Mouse (Mus musculus): ENCODE measurements around the gene Tor4a. TPM values are rescaled to one million over a fixed set of nuclear protein-coding genes. Genes with fewer than 3 reads are reported as not detected.

Gene Tor4a
- polyA plus RNA-seq, 1 experiment from 2014 or later = 1.6 TPM

DNA sequence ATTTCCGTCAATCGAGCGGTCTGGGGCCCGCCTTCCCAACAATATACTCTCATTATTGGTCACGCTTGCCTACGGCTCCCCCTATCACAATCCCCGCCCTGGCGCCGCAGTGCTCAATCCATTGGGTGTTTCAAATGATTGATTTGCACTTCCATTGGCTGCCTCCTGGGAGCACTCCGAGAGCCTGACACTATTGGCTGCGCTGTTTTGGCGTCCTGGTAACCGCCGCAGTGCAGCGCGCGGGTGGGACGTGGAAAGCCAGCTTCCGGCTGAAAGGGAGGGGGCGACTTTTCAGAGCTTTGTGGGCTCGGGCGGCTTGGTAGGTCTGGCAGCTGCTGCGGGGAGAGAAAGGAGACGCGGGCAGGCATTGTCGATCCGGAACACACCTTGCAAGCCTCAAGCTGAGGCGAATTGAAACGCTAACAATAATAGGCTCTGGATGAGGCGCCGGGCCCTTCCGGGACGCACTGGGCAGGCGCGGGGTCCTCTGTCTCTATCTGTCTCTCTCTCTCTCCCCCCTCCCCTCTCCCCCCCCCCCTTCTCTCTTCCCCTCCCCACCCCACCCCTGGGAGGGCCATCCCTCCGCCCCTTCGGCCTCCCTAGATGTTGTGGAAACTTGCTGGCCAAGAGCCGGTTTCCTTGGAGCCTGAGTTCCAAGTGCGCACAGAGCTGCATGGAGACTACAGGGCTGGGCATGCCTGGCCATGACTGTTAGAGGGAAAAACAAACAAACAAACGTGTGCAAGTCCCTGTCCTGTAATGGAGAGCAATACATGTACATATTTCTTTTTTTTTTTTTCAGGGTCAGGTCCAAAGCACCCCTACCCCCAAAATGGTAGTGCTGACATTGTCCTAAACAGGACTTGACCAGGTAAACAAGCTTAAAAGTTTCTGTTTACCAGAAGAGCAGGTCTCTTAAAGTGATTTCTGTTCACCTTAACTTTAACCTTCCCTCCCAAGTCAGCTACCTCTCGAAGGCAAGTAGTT is 28.4 kb upstream of the Tor4a start:
- Histone ChIP-seq H3K27ac (replicated peaks) (peak overlapping the region; percentile 99), H3K9ac (replicated peaks) (peak overlapping the region; percentile 63), H3K4me1 (peaks cover 32% of the 10 kb centered on the region), H3K9me3 (replicated peaks) (no peaks in the 10 kb centered on the region), H3K4me3 (replicated peaks) (peak overlapping the region; percentile 92), H3K4me2 (peak overlapping the region; percentile 61), H3K36me3 (peaks cover 5% of the 10 kb centered on the region; the same call in 1 of the 2 replicates), H3K27me3 (replicated peaks) (no peaks in the 10 kb centered on the region)
- ATAC-seq (ENCODE audit: low FRiP score) = peak; percentile 96
- WGBS = 2% methylated on average over 41 of the region's 41 CpGs

- H3K4me3 ChIP-seq (replicated peaks) = peak within 1 kb of the TSS; percentile 92
- H3K4me1 ChIP-seq = peaks cover 32% of the 10 kb centered on the region
- H3K27ac ChIP-seq (replicated peaks) = peak within 1 kb of the TSS; percentile 99
- 0% methylated on average over 17 of the region's 17 CpGs for WGBS
- no peaks in the 10 kb centered on the region for H3K9me3 ChIP-seq (replicated peaks)
- H3K9ac ChIP-seq (replicated peaks) = peak within 1 kb of the TSS; percentile 86
- H3K36me3 ChIP-seq = peaks cover 5% of the 10 kb centered on the region; the same call in 1 of the 2 replicates
- no peak for ATAC-seq (ENCODE audit: low FRiP score)
- H3K27me3 ChIP-seq (replicated peaks) = no peaks in the 10 kb centered on the region
- H3K4me2 ChIP-seq = peak within 1 kb of the TSS; percentile 94
Observed at GRCm38 (mm10) chr2:25224492-25224765, 27.7 kb upstream of the Tor4a start, which contains the start of gene Tubb4b. Tubb4b (minus strand) TSS chr2:25224702.

- peaks cover 5% of the 10 kb centered on the region; the same call in 1 of the 2 replicates for H3K36me3 ChIP-seq
- no peaks in the 10 kb centered on the region for H3K27me3 ChIP-seq (replicated peaks)
- H3K4me1 ChIP-seq = peaks cover 27% of the 10 kb centered on the region
- H3K9me3 ChIP-seq (replicated peaks) = no peaks in the 10 kb centered on the region
- peak; percentile 22 for ATAC-seq (ENCODE audit: low FRiP score)
- peak overlapping the region; percentile 96 for H3K27ac ChIP-seq (replicated peaks)
- 2% methylated on average over 49 of the region's 53 CpGs for WGBS
- peak overlapping the region; percentile 86 for H3K9ac ChIP-seq (replicated peaks)
- peak overlapping the region; percentile 92 for H3K4me3 ChIP-seq (replicated peaks)
- H3K4me2 ChIP-seq = peak overlapping the region; percentile 94
Observed at GRCm38 (mm10) chr2:25223681-25224491, 27.2 kb upstream of the Tor4a start.

DNA sequence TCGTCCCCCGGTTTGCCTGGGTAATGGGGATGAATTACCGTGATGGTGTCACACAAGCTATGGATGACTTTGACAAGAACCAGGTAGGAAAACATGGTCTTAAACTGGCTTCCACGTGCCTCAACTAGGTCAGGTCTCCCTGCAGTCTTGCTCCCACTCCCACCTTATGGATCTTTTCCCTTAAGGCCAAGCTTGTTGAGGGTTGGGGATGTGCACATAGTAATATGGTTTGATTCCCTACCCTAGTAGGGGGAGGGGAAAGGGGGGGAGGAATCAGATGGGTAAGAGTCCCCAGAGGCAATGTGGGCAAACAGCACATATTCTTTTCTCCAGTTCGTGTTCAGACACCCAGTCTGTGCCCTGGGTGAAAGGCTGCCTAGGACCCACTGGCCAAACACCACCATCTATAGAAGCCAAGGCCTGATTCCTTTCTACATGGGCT is 24.7 kb upstream of the Tor4a start:
- no peak for ATAC-seq (ENCODE audit: low FRiP score)
- Histone ChIP-seq H3K27ac (replicated peaks) (no peak overlapping the region), H3K36me3 (peaks cover 5% of the 10 kb centered on the region; the same call in 1 of the 2 replicates), H3K4me3 (replicated peaks) (no peak overlapping the region), H3K4me2 (no peak overlapping the region), H3K9ac (replicated peaks) (no peak overlapping the region), H3K9me3 (replicated peaks) (no peaks in the 10 kb centered on the region), H3K27me3 (replicated peaks) (no peaks in the 10 kb centered on the region), H3K4me1 (peaks cover 18% of the 10 kb centered on the region)
- 75% methylated on average over 5 of the region's 5 CpGs for WGBS

GRCm38 (mm10) chr2:25218445-25218844 is 21.8 kb upstream of the Tor4a start, which contains the start of gene Fam166a:
Fam166a (plus strand) TSS chr2:25218745.
- H3K4me1 ChIP-seq = peaks cover 4% of the 10 kb centered on the region
- H3K4me3 ChIP-seq (replicated peaks) = no peak within 1 kb of the TSS
- H3K36me3 ChIP-seq = peaks cover 5% of the 10 kb centered on the region; the same call in 1 of the 2 replicates
- no peak within 1 kb of the TSS for H3K4me2 ChIP-seq
- no peaks in the 10 kb centered on the region for H3K9me3 ChIP-seq (replicated peaks)
- H3K27me3 ChIP-seq (replicated peaks) = no peaks in the 10 kb centered on the region
- no peak for ATAC-seq (ENCODE audit: low FRiP score)
- H3K9ac ChIP-seq (replicated peaks) = no peak within 1 kb of the TSS
- H3K27ac ChIP-seq (replicated peaks) = no peak within 1 kb of the TSS

GRCm38 (mm10) chr2:25217666-25218065 is 21.0 kb upstream of the Tor4a start:
- Histone ChIP-seq H3K4me3 (replicated peaks) (no peak overlapping the region), H3K27me3 (replicated peaks) (peaks cover 3% of the 10 kb centered on the region; the same call in 1 of the 2 replicates), H3K9ac (replicated peaks) (no peak overlapping the region), H3K4me2 (no peak overlapping the region), H3K27ac (replicated peaks) (no peak overlapping the region), H3K4me1 (no peaks in the 10 kb centered on the region), H3K36me3 (peaks cover 5% of the 10 kb centered on the region; the same call in 1 of the 2 replicates), H3K9me3 (replicated peaks) (no peaks in the 10 kb centered on the region)
- no peak for ATAC-seq (ENCODE audit: low FRiP score)
- WGBS = 60% methylated on average over 2 of the region's 2 CpGs

DNA sequence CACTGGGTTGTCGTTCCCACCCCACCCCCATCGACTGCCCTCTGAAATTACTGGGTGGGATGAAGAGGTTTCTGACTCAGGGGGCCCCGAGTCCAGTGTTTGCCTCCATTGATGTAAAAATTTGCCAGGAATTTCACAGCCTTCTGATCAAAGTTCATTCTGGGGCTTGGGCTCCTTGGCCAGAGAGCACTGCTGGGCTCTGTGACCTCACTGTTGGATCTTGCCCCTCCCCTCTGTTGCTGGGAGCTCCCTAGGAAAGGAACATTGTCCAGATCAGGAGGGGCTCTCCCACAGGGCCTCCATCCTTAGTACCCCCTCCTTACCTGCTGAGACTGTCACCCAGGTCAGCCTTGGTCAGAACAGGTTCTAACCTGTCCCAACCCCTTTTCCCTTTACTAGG is 17.8 kb upstream of the Tor4a start, which contains the start of gene Stpg3:
Stpg3 (minus strand) TSS at position 194 of the 400 bp plus-strand sequence.
- H3K36me3 ChIP-seq = no peaks in the 10 kb centered on the region
- H3K27ac ChIP-seq (replicated peaks) = no peak within 1 kb of the TSS
- peaks cover 4% of the 10 kb centered on the region; the same call in 1 of the 2 replicates for H3K27me3 ChIP-seq (replicated peaks)
- no peak within 1 kb of the TSS for H3K9ac ChIP-seq (replicated peaks)
- H3K4me1 ChIP-seq = peaks cover 17% of the 10 kb centered on the region
- H3K9me3 ChIP-seq (replicated peaks) = no peaks in the 10 kb centered on the region
- 75% methylated on average over 3 of the region's 3 CpGs for WGBS
- no peak for ATAC-seq (ENCODE audit: low FRiP score)
- H3K4me2 ChIP-seq = no peak within 1 kb of the TSS
- no peak within 1 kb of the TSS for H3K4me3 ChIP-seq (replicated peaks)

- Histone ChIP-seq H3K9ac (replicated peaks) (no peak overlapping the region), H3K36me3 (0 out of 2 replicates have a peak, but pooled peaks cover 7% of the 10 kb centered on the region), H3K4me2 (no peak overlapping the region), H3K27ac (replicated peaks) (no peak overlapping the region), H3K9me3 (replicated peaks) (no peaks in the 10 kb centered on the region), H3K4me1 (peaks cover 26% of the 10 kb centered on the region), H3K27me3 (replicated peaks) (peaks cover 4% of the 10 kb centered on the region; the same call in 1 of the 2 replicates), H3K4me3 (replicated peaks) (no peak overlapping the region)
- 65% methylated on average over 23 of the region's 23 CpGs for WGBS
- ATAC-seq (ENCODE audit: low FRiP score) = no peak
Observed at GRCm38 (mm10) chr2:25213266-25213865, 16.7 kb upstream of the Tor4a start.

GRCm38 (mm10) chr2:25211121-25211670 is 14.5 kb upstream of the Tor4a start, which contains the start of gene Nelfb:
Nelfb (minus strand) TSS chr2:25211489.
- peaks cover 4% of the 10 kb centered on the region; the same call in 1 of the 2 replicates for H3K27me3 ChIP-seq (replicated peaks)
- under 1% methylated on average over 44 of the region's 44 CpGs for WGBS
- H3K4me1 ChIP-seq = peaks cover 43% of the 10 kb centered on the region
- H3K9ac ChIP-seq (replicated peaks) = peak within 1 kb of the TSS; percentile 80
- peak within 1 kb of the TSS; percentile 66 for H3K4me2 ChIP-seq
- H3K4me3 ChIP-seq (replicated peaks) = peak within 1 kb of the TSS; percentile 71
- H3K27ac ChIP-seq (replicated peaks) = peak within 1 kb of the TSS; percentile 89
- peak; percentile 91 for ATAC-seq (ENCODE audit: low FRiP score)
- H3K9me3 ChIP-seq (replicated peaks) = no peaks in the 10 kb centered on the region
- H3K36me3 ChIP-seq = peaks cover 27% of the 10 kb centered on the region

DNA sequence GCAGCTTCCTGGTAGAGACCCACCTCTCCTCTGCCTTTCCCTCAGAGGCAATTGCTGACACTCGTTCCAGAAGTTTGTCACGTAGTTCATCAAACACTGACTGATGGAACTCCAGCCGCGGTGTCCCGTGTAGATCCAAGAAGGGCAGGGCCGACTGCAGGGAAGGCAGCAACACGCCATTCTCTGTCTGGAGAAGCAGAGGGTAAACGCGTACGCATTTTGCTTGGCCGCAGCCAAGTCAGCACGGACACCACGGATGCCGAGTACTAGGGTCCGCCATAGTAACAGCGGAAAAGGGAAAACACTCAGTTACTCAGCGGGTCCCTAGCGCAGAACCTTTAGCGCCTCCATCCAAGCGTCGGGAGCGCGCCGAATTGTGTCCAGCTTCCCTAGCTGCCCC is 14.0 kb upstream of the Tor4a start:
- ATAC-seq (ENCODE audit: low FRiP score) = no peak; the same call in 1 of the 2 replicates
- under 1% methylated on average over 24 of the region's 24 CpGs for WGBS
- peaks cover 43% of the 10 kb centered on the region for H3K4me1 ChIP-seq

More for the DNA sequence above, 14.0 kb upstream of the Tor4a start:
- H3K27ac ChIP-seq (replicated peaks) = peak overlapping the region; percentile 89
- peak overlapping the region; percentile 66 for H3K4me2 ChIP-seq
- H3K9ac ChIP-seq (replicated peaks) = peak overlapping the region; percentile 80
- peaks cover 32% of the 10 kb centered on the region for H3K36me3 ChIP-seq
- H3K4me3 ChIP-seq (replicated peaks) = peak overlapping the region; percentile 71
- no peaks in the 10 kb centered on the region for H3K9me3 ChIP-seq (replicated peaks)
- peaks cover 4% of the 10 kb centered on the region; the same call in 1 of the 2 replicates for H3K27me3 ChIP-seq (replicated peaks)

All from neural tube, embryonic 15.5 days (tissue).